Mouse (Mus musculus) G1E (cell line): ENCODE measurements around the gene Syne2.

ENCODE experiments used
- CTCF ChIP-seq: IDR thresholded peaks from 2 replicates; pipeline ENCODE4 v1.5.1; 2012; ENCODE audit warnings: low read depth, low read length, inconsistent platforms, mixed read lengths
- GATA1 ChIP-seq: IDR thresholded peaks from 2 replicates; pipeline ENCODE4 v1.6.1; 2012; ENCODE audit warnings: borderline replicate concordance, low read length, inconsistent platforms, mixed read lengths
- GATA2 ChIP-seq: IDR thresholded peaks from 2 replicates; pipeline ENCODE4 v1.6.1; 2012; ENCODE audit warnings: low read depth, low read length, inconsistent platforms, borderline replicate concordance
- POLR2AphosphoS5 ChIP-seq: IDR thresholded peaks from 2 replicates; pipeline ENCODE4 v1.6.1; 2012; ENCODE audit warnings: low read depth, low read length, inconsistent platforms; ENCODE audit not compliant: insufficient replicate concordance
- TAL1 ChIP-seq: conservative IDR thresholded peaks from 2 replicates; pipeline ENCODE4 v1.6.1; 2012; ENCODE audit warnings: low read depth, low read length, inconsistent platforms, mixed read lengths

DNA sequence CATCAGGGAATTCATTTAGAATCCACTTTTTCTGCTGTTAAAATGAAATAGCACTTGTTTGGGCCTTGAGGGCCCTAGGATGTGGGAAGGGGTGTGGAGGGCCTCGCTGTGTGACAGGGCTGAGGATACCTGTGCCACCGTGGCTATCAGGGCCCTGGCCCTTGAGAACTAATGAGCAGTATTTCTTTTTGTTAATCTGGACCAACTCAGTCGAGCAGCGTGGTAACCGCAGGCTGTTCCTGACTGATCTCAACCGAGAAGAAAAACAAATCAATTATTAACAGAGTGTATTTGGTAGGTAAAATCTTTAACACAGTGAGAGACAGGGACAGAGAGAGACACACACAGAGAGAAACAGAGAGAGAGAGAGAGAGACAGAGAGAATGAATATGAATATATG lies 34.5 kb downstream of the Syne2 start:
- TF ChIP-seq CTCF (no peak), GATA1 (no peak), POLR2AphosphoS5 (no peak), TAL1 (no peak), GATA2 (no peak)
